Mouse (Mus musculus): ENCODE results near the gene Lbx2.

Gene Lbx2

GRCm38 (mm10) chr6:83086121-83087035 is at the start of gene Lbx2:
Lbx2 (plus strand) TSS chr6:83086367.
- no peak for DNase-seq

GRCm38 (mm10) chr6:83037188-83037587 is 49.0 kb upstream of the Lbx2 start:
- no peak for DNase-seq

- DNase-seq = peak; percentile 85
Measured at GRCm38 (mm10) chr6:83038496-83039012, 47.6 kb upstream of the Lbx2 start.

- DNase-seq = no peak
Measured at GRCm38 (mm10) chr6:83040601-83041000, 45.6 kb upstream of the Lbx2 start.

GRCm38 (mm10) chr6:83043561-83043960 is 42.6 kb upstream of the Lbx2 start:
- DNase-seq = no peak

GRCm38 (mm10) chr6:83043993-83044392 is 42.2 kb upstream of the Lbx2 start:
- no peak for DNase-seq

GRCm38 (mm10) chr6:83044742-83045141 is 41.4 kb upstream of the Lbx2 start:
- DNase-seq = no peak

GRCm38 (mm10) chr6:83049367-83049766 is 36.8 kb upstream of the Lbx2 start:
- no peak for DNase-seq

- peak; percentile 48 for DNase-seq
Measured at GRCm38 (mm10) chr6:83053136-83053960, 32.8 kb upstream of the Lbx2 start.

- DNase-seq = peak; percentile 97
Measured at GRCm38 (mm10) chr6:83054074-83054851, 31.9 kb upstream of the Lbx2 start, which contains the start of gene Aup1. Aup1 (plus strand) TSS chr6:83054521.

- no peak for DNase-seq
Measured at GRCm38 (mm10) chr6:83054871-83055431, 31.2 kb upstream of the Lbx2 start, which contains the start of gene Htra2. Htra2 (minus strand) TSS chr6:83055273.

- peak; percentile 38 for DNase-seq
Measured at GRCm38 (mm10) chr6:83057790-83058189, 28.4 kb upstream of the Lbx2 start, which contains the start of gene Dqx1. Dqx1 (plus strand) TSS chr6:83057844.

GRCm38 (mm10) chr6:83058725-83059124 is 27.4 kb upstream of the Lbx2 start:
- no peak for DNase-seq

GRCm38 (mm10) chr6:83065995-83066394 is 20.2 kb upstream of the Lbx2 start:
- DNase-seq = no peak

- no peak for DNase-seq
Measured at GRCm38 (mm10) chr6:83066441-83066840, 19.7 kb upstream of the Lbx2 start.

GRCm38 (mm10) chr6:83068221-83068620 is 17.9 kb upstream of the Lbx2 start:
- no peak for DNase-seq

GRCm38 (mm10) chr6:83068706-83069487 is 17.3 kb upstream of the Lbx2 start:
- DNase-seq = no peak

GRCm38 (mm10) chr6:83069488-83070246 is 16.5 kb upstream of the Lbx2 start:
- DNase-seq = no peak

- no peak for DNase-seq
Measured at GRCm38 (mm10) chr6:83070247-83070310, 16.1 kb upstream of the Lbx2 start, which contains the start of gene Tlx2. Tlx2 (minus strand) TSS chr6:83070293.

- peak; percentile 42 for DNase-seq
Measured at GRCm38 (mm10) chr6:83070311-83071219, 15.6 kb upstream of the Lbx2 start.
